Mouse (Mus musculus): ENCODE data around the gene Ccdc57.
"Not testable (repeated sequence)": the region's sequence is repeated elsewhere in the genome, so short reads cannot be mapped to it uniquely, and the experiment has no call there.

The Ccdc57 gene

GRCm38 (mm10) chr11:120852083-120852935 is 80.4 kb downstream of the Ccdc57 start:
- DNase-seq (ENCODE audit: extremely low read depth, low read depth), result no peak

- no peak for DNase-seq (ENCODE audit: extremely low read depth, low read depth)
These were observed 81.1 kb downstream of the Ccdc57 start for GRCm38 (mm10) chr11:120851582-120851981.

DNA sequence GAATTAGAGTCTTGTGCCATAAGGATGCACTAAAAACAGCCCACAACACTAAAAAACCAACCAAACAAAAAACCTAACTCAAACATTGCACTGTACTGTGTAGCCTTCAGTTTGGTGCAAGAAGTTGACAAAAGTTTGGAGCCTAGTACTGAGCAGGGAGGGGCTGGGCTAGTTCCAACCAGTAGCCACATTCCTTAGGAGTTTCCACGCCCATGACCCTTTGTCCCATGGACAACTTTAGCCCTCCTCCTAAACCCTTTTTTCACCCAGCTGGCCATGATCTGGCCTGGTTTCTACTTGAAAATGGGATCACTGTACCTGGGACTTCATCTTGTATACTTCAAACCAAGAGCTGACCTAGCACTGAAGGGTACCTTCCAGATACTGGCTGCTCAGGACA is 81.5 kb downstream of the Ccdc57 start:
- DNase-seq (ENCODE audit: extremely low read depth, low read depth), result no peak

DNA sequence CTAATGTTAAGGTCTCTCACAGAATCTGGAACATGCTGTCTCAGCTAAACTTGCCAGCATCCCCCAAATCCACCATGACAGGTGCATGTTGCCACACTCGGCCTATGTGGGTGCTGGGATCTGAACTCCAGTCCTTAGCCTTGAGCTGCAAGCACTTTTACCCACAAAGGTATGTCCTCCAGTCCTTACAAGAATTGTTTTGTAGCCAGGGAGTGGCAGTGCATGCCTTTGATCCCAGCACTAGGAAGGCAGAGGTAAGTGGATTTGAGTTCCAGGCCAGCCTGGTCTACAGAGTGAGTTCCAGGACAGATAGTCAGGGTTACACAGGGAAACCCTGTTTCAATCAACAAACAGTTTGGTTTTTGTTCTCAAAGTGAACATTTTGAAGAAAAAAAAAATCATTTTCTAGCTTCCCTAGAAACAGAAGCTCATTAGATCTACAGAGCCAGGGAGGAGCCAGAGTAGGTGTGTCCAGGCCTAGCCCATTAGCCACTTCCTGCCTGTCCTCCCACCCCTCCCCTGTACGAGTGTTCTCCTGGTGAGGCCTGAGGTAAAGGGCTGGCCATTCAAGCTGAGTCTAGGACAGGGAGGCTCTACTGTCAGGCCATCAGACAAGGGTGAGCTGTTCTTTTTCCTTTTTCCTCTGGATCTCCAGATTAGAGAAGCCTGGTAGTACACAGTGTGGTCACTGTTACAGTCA is 82.2 kb downstream of the Ccdc57 start:
- peak; percentile 56 for DNase-seq (ENCODE audit: extremely low read depth, low read depth)

DNA sequence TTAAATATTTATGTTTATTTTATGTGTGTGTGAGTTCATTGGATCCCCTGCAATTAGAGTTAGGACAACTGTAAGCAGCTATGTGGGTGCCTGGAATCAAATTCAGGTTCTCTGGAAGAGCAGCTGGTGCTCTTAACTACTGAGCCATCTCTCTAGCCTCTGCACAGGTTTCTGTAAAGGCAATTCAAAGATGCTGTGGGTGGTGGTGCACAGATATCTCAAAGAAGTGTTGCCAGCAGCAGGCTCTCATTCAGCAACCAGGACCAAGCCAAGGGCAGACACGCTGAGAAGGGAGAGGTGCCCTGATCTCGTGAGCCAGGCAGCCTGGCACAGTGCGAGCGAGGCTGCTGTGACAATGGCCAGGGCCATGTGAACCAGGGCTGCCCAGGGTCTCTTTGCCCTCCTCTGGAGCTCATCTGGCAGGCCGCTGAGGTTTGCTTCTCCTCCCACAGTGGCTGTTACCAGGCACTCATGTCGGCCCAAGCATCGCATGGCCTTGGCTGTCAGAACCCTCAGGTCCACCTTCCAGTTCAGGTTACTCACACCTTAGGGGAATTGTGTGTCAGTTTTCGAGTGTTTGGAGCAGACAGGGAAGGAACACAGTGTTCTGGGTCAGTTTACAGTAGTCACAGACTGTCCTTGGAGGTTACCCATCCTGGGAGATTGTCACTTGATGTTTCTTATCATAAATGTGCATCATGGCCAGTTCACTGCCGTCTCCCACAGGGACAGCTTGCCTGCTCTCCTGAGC is 85.8 kb downstream of the Ccdc57 start:
- no peak for DNase-seq (ENCODE audit: extremely low read depth, low read depth)

GRCm38 (mm10) chr11:120844329-120844728 is 88.3 kb downstream of the Ccdc57 start:
- DNase-seq (ENCODE audit: extremely low read depth, low read depth), result no peak

DNA sequence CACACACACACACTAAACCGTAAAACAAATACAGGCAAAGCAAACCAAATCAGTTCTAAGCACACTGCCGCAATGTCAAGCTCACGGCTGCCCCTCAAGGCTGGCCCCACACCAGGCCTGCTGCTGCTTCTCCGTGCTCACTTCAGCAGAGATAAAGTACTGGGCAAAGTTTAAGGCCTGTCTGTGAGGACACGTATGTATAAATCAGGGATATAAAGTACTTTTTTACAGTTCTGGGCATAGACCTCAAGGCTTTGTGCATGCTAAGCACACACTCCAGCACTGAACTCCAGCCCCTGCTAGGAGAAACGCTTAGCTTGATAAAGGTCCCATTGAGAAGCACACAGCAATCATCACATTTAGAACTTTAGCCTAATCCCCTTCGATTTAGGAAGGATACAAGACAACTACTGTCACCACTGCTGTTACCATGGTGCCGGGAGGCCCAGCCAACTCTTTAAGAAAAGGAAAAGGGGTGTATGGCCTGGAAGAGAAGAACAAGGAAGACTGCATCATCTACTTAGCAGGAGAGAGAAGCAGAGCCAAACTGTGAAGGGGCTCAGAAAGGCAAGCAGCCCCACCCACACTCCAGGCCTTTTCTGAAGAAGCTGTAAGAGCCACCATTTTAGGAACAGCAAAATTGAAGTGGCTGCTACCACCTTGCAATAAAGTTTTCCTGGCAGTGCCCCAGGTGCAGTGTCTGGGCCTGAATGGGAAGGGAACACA is 99.0 kb downstream of the Ccdc57 start:
- DNase-seq (ENCODE audit: extremely low read depth, low read depth), result no peak

DNA sequence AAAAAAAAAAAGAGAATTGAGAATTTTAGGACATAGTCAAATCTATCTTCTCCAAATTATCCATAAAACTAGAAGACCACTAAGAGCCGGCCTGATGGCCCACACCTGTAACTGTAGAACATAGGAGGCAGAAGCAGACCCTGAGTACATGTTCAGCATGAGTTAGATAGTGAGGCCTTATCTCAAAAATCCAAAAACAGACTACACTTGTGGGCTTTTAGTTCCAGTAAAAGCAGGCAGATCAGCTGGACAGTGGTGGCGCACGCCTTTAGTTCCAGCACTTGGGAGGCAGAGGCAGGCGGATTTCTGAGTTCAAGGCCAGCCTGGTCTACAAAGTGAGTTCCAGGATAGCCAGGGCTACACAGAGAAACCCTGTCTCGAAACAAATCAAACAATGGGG is 99.7 kb downstream of the Ccdc57 start:
- not testable (repeated sequence) for DNase-seq (ENCODE audit: extremely low read depth, low read depth)

DNA sequence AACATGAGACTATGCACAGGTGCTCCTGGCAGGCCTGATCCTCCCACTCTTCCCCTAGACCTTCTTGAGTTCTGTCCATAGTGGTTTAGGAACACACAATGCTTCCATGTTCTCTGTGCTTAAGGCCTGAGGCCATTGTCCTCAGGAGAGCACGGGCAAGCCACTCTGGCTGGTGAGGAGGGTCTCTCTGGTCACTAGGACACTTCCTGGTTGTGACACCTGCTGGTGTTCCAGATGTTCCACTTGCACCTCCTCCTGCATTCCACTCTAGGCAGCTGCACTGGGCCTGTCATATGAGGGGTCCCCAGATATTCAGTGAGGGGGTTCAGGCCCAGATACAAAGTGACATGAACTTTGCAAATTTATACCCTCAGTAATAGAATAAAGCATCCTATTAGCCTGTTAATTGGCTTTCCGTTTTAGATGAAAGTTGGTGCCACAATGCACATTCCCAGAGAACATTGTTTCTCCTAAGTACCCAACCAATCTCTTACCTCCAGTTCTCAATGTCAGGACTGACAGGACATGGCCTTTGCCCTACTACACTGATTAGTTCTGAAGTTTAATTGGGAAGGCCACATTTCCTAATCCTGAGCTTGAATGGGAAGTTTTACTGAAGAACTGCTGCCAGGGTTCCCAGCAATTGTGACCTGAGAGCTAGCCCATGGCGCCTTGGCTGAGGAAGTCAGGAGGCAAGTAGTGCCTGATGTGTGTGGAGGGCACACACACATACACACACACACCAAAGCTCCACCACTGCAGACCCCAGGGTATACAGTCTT is 100.8 kb downstream of the Ccdc57 start:
- DNase-seq (ENCODE audit: extremely low read depth, low read depth), result no peak

DNA sequence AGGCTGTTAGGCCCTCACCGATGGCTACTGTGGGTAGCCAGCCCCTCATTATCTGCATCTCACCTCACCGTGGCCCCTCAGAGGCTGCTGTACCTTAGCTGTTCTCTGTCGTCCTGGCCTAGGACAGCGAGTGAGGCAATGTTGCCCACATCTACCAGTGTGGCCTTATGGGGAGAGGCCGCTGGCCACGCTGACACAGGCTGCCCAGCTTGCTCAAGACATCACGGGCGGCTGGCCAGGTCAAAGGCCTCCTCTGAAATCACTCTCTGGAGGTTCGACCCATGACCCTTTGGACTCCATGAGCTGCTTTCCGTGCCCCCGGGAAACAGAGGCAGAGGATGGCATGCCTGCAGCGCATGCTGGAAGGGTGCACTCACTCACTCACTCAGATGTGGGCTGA is 102.0 kb downstream of the Ccdc57 start:
- no peak for DNase-seq (ENCODE audit: extremely low read depth, low read depth)

DNA sequence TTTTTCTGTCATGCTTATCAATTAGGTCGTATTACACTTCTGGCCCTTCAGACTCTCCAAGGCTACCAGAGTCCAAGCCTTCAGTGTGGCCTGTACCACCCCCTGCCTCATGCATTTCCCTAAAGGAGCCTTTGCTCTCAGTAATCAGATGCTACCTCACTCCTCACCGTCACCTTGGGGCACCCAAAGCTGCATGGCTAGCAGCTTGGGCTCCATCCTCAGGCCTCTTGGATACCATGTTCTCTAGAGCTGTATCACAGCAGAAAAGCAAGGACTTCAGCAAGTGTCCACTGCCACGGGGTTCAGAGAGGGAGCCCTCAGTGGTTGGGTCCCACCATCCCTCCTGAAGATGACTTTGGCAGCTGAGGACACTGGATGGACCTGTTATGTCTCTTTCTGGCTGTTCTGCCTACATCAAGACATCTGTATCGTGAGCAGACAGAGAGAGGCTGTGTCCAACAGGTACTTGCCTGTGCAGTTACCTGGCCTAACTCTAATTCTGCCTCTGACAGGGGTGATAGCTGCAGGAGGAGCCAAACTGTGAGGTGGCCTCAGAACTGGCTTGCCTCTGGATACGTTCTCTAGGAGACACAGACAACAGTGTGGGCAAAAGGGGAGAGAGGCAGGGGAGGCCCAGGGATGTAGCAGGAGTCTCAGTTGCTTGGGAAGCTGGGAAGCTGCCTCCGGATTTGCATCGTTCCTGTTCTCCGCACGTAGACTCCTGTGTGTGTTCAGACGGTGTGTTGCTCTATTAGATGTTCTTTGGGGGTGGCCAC is 102.7 kb downstream of the Ccdc57 start:
- DNase-seq (ENCODE audit: extremely low read depth, low read depth), result no peak

DNA sequence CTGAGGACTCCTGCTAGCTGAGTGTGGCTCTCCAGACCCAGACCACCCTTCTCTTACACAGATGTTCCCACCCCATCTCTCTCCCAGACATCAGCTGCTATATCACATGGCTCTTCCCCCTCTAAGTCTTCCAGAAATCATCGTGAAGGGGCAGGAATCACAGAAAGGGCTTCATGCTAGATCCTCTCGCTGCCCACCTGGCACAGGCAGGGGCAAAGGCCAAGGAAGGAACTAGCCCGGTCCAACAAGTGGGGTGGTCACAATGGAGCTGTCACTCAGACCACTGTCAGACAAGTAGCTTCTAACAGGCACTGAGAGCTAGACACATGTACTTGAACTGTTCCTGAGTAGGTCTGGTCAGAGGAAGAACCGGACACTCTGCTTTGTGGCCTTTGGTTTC is 104.3 kb downstream of the Ccdc57 start:
- DNase-seq (ENCODE audit: extremely low read depth, low read depth), result no peak

DNA sequence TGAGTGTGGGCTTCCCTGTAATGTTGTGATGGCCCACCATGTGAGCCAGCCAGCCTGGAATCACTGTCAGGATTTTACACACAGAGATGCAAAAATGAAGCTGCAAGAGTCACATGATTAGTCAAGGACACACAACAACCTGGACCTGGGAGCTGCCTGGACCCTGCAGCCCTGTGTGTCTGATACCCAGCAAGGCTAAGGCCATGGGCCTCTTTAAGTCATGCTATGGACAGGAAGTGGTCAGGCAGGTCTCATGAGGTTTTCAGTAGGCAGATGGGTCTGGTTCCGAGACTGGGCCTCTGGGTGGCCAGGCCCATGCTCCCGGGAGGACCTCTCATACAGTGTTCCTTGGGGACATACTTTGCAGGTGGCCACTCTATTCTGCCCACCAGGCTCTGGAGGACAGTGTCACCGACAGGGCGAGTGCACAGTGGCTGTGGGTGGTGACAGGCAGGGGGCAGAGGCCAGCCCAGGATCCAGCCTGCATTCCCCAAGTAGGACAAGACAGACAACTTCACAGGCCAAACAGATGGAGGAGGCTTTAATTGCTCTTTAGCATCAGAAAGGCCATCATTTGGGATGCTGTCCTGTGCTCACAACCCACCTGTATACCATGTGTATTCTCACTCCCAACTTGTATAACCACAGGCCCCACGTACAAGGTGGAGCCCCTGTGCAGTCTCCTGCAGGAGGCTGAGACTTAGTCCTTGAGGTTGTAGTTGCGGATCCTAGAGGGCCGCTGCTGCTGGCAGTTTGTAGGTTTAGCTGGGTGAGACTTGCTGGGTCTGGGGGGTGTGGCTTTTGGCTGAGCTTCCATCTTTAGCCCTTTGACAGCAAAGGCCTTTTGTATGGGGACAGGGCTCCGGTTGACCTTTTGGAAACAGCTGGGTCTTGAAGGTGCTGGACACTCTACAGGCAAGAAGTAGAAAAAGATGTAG is 106.4 kb downstream of the Ccdc57 start:
- no peak for DNase-seq (ENCODE audit: extremely low read depth, low read depth)

DNA sequence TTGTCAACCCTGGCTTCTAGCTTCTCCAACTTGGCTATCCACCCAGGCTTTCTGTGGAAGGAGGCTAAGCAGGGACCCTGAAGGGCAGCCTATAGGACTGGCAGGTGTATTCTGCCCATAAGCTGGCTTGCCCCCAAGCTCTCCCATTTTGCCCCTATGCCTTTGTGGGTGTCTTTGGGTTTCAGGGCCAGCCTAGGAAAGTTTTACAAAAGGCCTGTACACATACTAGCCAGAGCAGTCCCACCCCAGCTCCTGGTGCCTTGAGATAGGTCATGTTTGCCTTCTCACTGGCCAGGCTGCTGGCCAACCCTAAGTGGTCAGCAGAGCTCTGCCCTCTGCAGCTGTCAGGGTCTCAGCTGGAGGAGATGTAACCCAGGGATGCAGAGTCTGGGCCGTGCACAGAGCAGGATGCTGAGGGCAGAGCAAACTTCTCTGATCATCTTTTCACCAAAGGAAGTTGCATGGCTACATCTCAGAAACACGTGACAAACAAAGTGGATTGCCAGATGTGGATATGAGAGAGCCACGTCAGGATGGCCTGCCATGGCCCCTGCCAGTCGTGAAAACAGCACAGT is 107.3 kb downstream of the Ccdc57 start:
- no peak for DNase-seq (ENCODE audit: extremely low read depth, low read depth)

- DNase-seq (ENCODE audit: extremely low read depth, low read depth), result peak; percentile 26
These were observed 107.8 kb downstream of the Ccdc57 start for GRCm38 (mm10) chr11:120824787-120825288.

GRCm38 (mm10) chr11:120823956-120824786 is 108.5 kb downstream of the Ccdc57 start, which contains the start of gene Fasn:
TSS of gene Fasn (minus strand) at chr11:120824547.
- peak; percentile 80 for DNase-seq (ENCODE audit: extremely low read depth, low read depth)

DNA sequence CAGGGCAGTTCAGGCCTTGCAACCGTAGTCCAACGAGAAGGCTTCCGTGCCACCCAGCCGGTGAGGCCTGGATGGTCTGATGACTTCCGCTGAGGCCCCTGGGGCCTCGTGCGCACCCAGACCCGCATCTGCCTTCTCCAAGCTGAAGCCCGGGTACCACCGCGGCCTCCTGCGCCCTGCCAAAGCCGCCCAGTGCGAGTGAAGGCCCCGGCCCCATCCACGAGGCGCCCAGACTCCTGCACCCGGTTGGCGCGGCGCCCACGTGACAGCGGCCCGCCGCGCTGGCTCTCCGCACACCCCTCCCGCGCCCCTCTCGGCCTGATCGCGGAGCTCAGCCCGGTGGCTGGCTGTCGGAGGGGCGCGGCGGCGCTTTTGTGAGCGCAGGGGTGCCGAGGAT is 109.1 kb downstream of the Ccdc57 start:
- peak; percentile 20 for DNase-seq (ENCODE audit: extremely low read depth, low read depth)
